In the genomic region with DNA sequence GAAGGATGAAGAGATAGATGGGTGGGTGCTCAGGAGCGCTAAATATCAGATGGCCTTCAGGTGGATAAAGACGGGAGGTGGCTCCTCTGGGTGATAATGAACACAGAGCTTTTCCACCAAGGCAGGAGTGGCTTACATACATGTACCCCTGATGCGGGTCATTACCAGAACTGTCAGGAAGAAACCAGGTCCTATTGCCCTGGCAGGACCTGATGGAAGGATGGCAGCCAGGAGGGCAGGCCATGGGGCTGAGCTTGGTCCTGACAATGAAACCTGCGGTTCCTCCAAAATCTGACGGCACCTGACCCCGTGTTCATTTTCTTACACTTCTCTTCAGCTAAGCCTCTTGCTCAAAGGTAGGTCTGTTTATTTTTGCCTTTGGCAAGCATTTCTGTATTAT, we compare ENCODE assay signal across 30 mouse cellular contexts. TPM values are rescaled to one million over a fixed set of nuclear protein-coding genes. Genes with fewer than 3 reads are reported as not detected.
A peak's percentile ranks its signal among the peaks of the same experiment; 100 is the strongest.
DNase-seq lines count a peak whose midpoint lies in the region; ATAC-seq and TF ChIP-seq lines count a peak whose summit lies in the region.
"Had no signal": no experiment of that assay in that cellular context is flagged by ENCODE, and none has a peak within 500 bp of the region (broad histone marks: within the 10 kb centered on the region; RNA-seq: fewer than 3 reads in every experiment).

No protein-coding gene starts in this region.

- no peaks in the 10 kb centered on the region for H3K27me3 ChIP-seq in liver, embryonic 13.5 days
- H3K27me3 ChIP-seq in forebrain, embryonic 13.5 days = no peaks in the 10 kb centered on the region
- H3K27me3 ChIP-seq: embryonic facial prominence, embryonic 13.5 days; forebrain, embryonic 12.5 days; heart, embryonic 15.5 days; neural tube, embryonic 12.5 days had no signal

- H3K4me3 ChIP-seq in bone marrow, adult 2 months (replicated peaks; ENCODE audit: control insufficient read depth, low read depth, low read length) = no peak overlapping the region
- H3K4me3 ChIP-seq in liver, embryonic 13.5 days (replicated peaks) = no peak overlapping the region
- no peak overlapping the region for H3K4me3 ChIP-seq in forebrain, embryonic 13.5 days
- H3K4me3 ChIP-seq: embryonic facial prominence, embryonic 13.5 days; erythroblast, embryonic 14.5 days; forebrain, embryonic 12.5 days; heart, embryonic 10.5 days; heart, embryonic 15.5 days; neural tube, embryonic 12.5 days had no signal

- no peak overlapping the region for H3K9ac ChIP-seq in liver, embryonic 13.5 days
- no peak overlapping the region for H3K9ac ChIP-seq in forebrain, embryonic 13.5 days
- H3K9ac ChIP-seq: embryonic facial prominence, embryonic 13.5 days; forebrain, embryonic 12.5 days; heart, embryonic 15.5 days; hindbrain, embryonic 14.5 days; neural tube, embryonic 12.5 days had no signal

- no peak for TF ChIP-seq POLR2A in bone marrow, adult 2 months (IDR thresholded peaks at IDR 0.05; ENCODE audit: borderline replicate concordance, control insufficient read depth, low read depth, low read length)

- no peak overlapping the region for H3K4me2 ChIP-seq in liver, embryonic 13.5 days
- H3K4me2 ChIP-seq in forebrain, embryonic 13.5 days = no peak overlapping the region
- H3K4me2 ChIP-seq: embryonic facial prominence, embryonic 13.5 days; forebrain, embryonic 12.5 days; heart, embryonic 15.5 days; hindbrain, embryonic 14.5 days; midbrain, embryonic 11.5 days; neural tube, embryonic 12.5 days had no signal

- intact Hi-C loops in heart, postnatal 25 days (cut with DNase I) = no loop called here

- 85% methylated on average over 6 of the region's 6 CpGs for WGBS in bone marrow, adult 2 months
- 51% methylated on average over 6 of the region's 6 CpGs for WGBS in liver, embryonic 13.5 days (ENCODE audit: insufficient replicate concordance)
- 81% methylated on average over 6 of the region's 6 CpGs for WGBS in forebrain, embryonic 13.5 days

- ATAC-seq in liver, embryonic 13.5 days (ENCODE audit: low read depth) = no peak
- peak; percentile 56 for ATAC-seq in megakaryocyte-erythroid progenitor cell, adult 5-6 weeks (replicated peaks; ENCODE audit: low FRiP score, low TSS enrichment, poor library complexity, severe bottlenecking)
- ATAC-seq in forebrain, embryonic 13.5 days = no peak
- ATAC-seq: midbrain, embryonic 16.5 days had no signal

- TF ChIP-seq CTCF in bone marrow, adult 2 months (IDR thresholded peaks at IDR 0.05; ENCODE audit: control insufficient read depth, insufficient read depth, low read length) = no peak

- H3K4me1 ChIP-seq in bone marrow, adult 2 months (ENCODE audit: control insufficient read depth, insufficient read depth, low read length) = no peaks in the 10 kb centered on the region; the same call in 1 of the 2 replicates
- H3K4me1 ChIP-seq in liver, embryonic 13.5 days (replicated peaks) = peaks cover 6% of the 10 kb centered on the region; the same call in 1 of the 2 replicates
- H3K4me1 ChIP-seq in forebrain, embryonic 13.5 days = peaks cover 4% of the 10 kb centered on the region; the same call in 1 of the 2 replicates
- H3K4me1 ChIP-seq: forebrain, embryonic 12.5 days had no signal

- H3K27ac ChIP-seq in bone marrow, adult 2 months (ENCODE audit: control insufficient read depth, insufficient read depth, low read depth, low read length, poor library complexity) = peak overlapping the region; percentile 43; the same call in 1 of the 2 replicates
- H3K27ac ChIP-seq in liver, embryonic 13.5 days = 0 out of 2 replicates have a peak overlapping the region, but pooled peaks have one; percentile 47
- H3K27ac ChIP-seq in forebrain, embryonic 13.5 days = no peak overlapping the region
- H3K27ac ChIP-seq: embryonic facial prominence, embryonic 13.5 days; forebrain, embryonic 12.5 days; heart, embryonic 10.5 days; heart, embryonic 15.5 days; hindbrain, embryonic 14.5 days; macrophage; neural tube, embryonic 12.5 days; stomach, postnatal 0 days had no signal

- no peaks in the 10 kb centered on the region for H3K36me3 ChIP-seq in liver, embryonic 13.5 days
- H3K36me3 ChIP-seq in forebrain, embryonic 13.5 days (ENCODE audit: poor library complexity, severe bottlenecking) = no peaks in the 10 kb centered on the region
- H3K36me3 ChIP-seq: embryonic facial prominence, embryonic 13.5 days; forebrain, embryonic 12.5 days; heart, embryonic 10.5 days; heart, embryonic 15.5 days; neural tube, embryonic 12.5 days had no signal

- no peaks in the 10 kb centered on the region for H3K9me3 ChIP-seq in liver, embryonic 13.5 days (replicated peaks)
- no peaks in the 10 kb centered on the region for H3K9me3 ChIP-seq in forebrain, embryonic 13.5 days (replicated peaks)
- H3K9me3 ChIP-seq: embryonic facial prominence, embryonic 13.5 days; forebrain, embryonic 12.5 days; heart, embryonic 10.5 days; heart, embryonic 15.5 days; neural tube, embryonic 12.5 days had no signal

- peak; percentile 64 for DNase-seq in heart, adult 11 months
- no peak for DNase-seq in heart, postnatal 25 days (ENCODE audit: low spot score)
- no peak for DNase-seq in liver, embryonic 13.5 days
- DNase-seq in urinary bladder, postnatal 10 days (ENCODE audit: low spot score) = no peak
- DNase-seq in layer of hippocampus, adult 9-10 months (ENCODE audit: low spot score) = no peak
- DNase-seq: adrenal gland, postnatal 25 days; cerebellum, adult 9-10 months; cerebellum, postnatal 36 days; gastrocnemius, postnatal 10 days; heart, postnatal 36 days; kidney, postnatal 25 days; left cerebral cortex, postnatal 4 days; lung, adult 2 months; lung, postnatal 10 days; right cerebral cortex, postnatal 4 days; thymus, adult 2 months had no signal

RNA-seq across cellular contexts. Expression of a gene that starts 24.8 kb away (rescaled TPM):
- total RNA-seq in heart, postnatal 25 days (2021) = 1 to 10 TPM; 1.6 to 3.3 TPM
- polyA plus RNA-seq in bone marrow, adult 2 months (2011; ENCODE audit: insufficient read depth, insufficient read length, low replicate concordance, missing spikeins) = 0.43 and 1.4 TPM in 2 replicates
- polyA plus RNA-seq in liver, embryonic 13.5 days (2015; fragmentation: Nextera tagmentation; extraction: Ambion mirVana) = 1.5 and 1.8 TPM in 2 replicates
- total RNA-seq in megakaryocyte-erythroid progenitor cell, adult 5-6 weeks (2014; fragmentation: Nextera tagmentation) = 1.8 and 8.0 TPM in 2 replicates
- total RNA-seq in megakaryocyte-erythroid progenitor cell, adult 5-6 weeks (2017) = 0.80 and 1.1 TPM in 2 replicates
- polyA plus RNA-seq in forebrain, embryonic 13.5 days (2015; fragmentation: Nextera tagmentation; extraction: Ambion mirVana) = 2.6 and 3.2 TPM in 2 replicates
- polyA plus RNA-seq: erythroblast, embryonic 14.5 days had no signal
